Comparison of ENCODE assay signal across 8 mouse cellular contexts in genomic region chr11:44610971-44611781, GRCm38 (mm10). TPM values are rescaled to one million over a fixed set of nuclear protein-coding genes. Genes with fewer than 3 reads are reported as not detected.
DNase-seq lines count a peak whose midpoint lies in the region; ATAC-seq and TF ChIP-seq lines count a peak whose summit lies in the region.

No protein-coding gene starts in this region.

- 1% methylated on average over 45 of the region's 45 CpGs for WGBS in forebrain, postnatal 0 days
- WGBS in lung, embryonic 15.5 days, result under 1% methylated on average over 45 of the region's 45 CpGs

- H3K36me3 ChIP-seq in CH12.LX (replicated peaks in 1 of 2; ENCODE audit: control insufficient read depth in 1 of 2, insufficient read depth in 1 of 2, low read length in 1 of 2), result peaks cover 0 to 8% of the 10 kb centered on the region in 2 experiments
- H3K36me3 ChIP-seq in forebrain, postnatal 0 days (ENCODE audit: insufficient read depth), result no peaks in the 10 kb centered on the region
- H3K36me3 ChIP-seq in lung, embryonic 15.5 days, result no peaks in the 10 kb centered on the region

- peaks cover 8% of the 10 kb centered on the region for H3K79me2 ChIP-seq in CH12.LX (replicated peaks; ENCODE audit: control insufficient read depth, extremely low read depth, insufficient read depth, poor library complexity, severe bottlenecking)

- H3K4me1 ChIP-seq in CH12.LX (ENCODE audit: control insufficient read depth in 1 of 2, insufficient read depth in 2 of 2), result peaks cover 19 to 73% of the 10 kb centered on the region in 2 experiments
- H3K4me1 ChIP-seq in forebrain, postnatal 0 days (ENCODE audit: insufficient read depth), result 0 out of 2 replicates have a peak, but pooled peaks cover 6% of the 10 kb centered on the region
- H3K4me1 ChIP-seq in lung, embryonic 15.5 days, result peaks cover 19% of the 10 kb centered on the region

- H3K9ac ChIP-seq in CH12.LX (ENCODE audit: insufficient read depth, low read depth), result peak overlapping the region; percentile 70; the same call in 1 of the 2 replicates
- 0 out of 2 replicates have a peak overlapping the region, but pooled peaks have one; percentile 19 for H3K9ac ChIP-seq in forebrain, postnatal 0 days
- H3K9ac ChIP-seq in lung, embryonic 15.5 days, result no peak overlapping the region

- H3K27me3 ChIP-seq in CH12.LX (replicated peaks), result no peaks in the 10 kb centered on the region
- H3K27me3 ChIP-seq in forebrain, postnatal 0 days (ENCODE audit: insufficient read depth, low read length), result peaks cover 65% of the 10 kb centered on the region
- peaks cover 49% of the 10 kb centered on the region for H3K27me3 ChIP-seq in lung, embryonic 15.5 days

- peak; percentile 94 for DNase-seq in CH12.LX (ENCODE audit: extremely low read depth)
- peak; percentile 89 for DNase-seq in cerebellum, adult 11 months
- DNase-seq in forebrain, postnatal 0 days, result peak; percentile 93
- DNase-seq in heart, postnatal 4 days, result peak; percentile 93
- peak; percentile 65 for DNase-seq in layer of hippocampus, adult 9-10 months (ENCODE audit: low spot score)
- peak; percentile 85 for DNase-seq in ovary, postnatal 14 days (ENCODE audit: low spot score)
- DNase-seq in thymus, postnatal 10 days (ENCODE audit: low spot score in 2 of 2), result peak; percentile 51 to 78

- in situ Hi-C loops in CH12.LX (cut with MboI; ENCODE audit: low pct_ligation_motif_present, low pct_unique_long_range_greater_than_20kb, low sequenced_read_pairs), result loop anchor here (5.0 kb wide), 2 partner anchors 401 to 931 kb away; no protein-coding TSS in a partner anchor

- dilution Hi-C loops in CH12.LX (cut with MboI; ENCODE audit: extremely low pct_ligation_motif_present, extremely low pct_unique_long_range_greater_than_20kb, low sequenced_read_pairs), result no loop called here

- H3K9me3 ChIP-seq in CH12.LX (replicated peaks; ENCODE audit: low read length), result no peaks in the 10 kb centered on the region
- no peaks in the 10 kb centered on the region for H3K9me3 ChIP-seq in forebrain, postnatal 0 days (ENCODE audit: low read length)
- no peaks in the 10 kb centered on the region for H3K9me3 ChIP-seq in lung, embryonic 15.5 days

- TF ChIP-seq CTCF in CH12.LX (conservative IDR thresholded peaks at IDR 0.05 in 1 of 2, IDR thresholded peaks at IDR 0.05 in 1 of 2; ENCODE audit: low read depth in 2 of 2, low read length in 2 of 2), result peak; percentile 85 to 99
- TF ChIP-seq CTCF in forebrain, postnatal 0 days (IDR thresholded peaks at IDR 0.05; ENCODE audit: low read depth), result peak; percentile 96

- peak; percentile 16; the same call in 1 of the 2 replicates for TF ChIP-seq POLR2A in CH12.LX (IDR thresholded peaks at IDR 0.05; ENCODE audit: low read depth, low read length)

- ATAC-seq in forebrain, postnatal 0 days, result peak; percentile 90
- peak; percentile 63; the same call in 1 of the 2 replicates for ATAC-seq in lung, embryonic 15.5 days (ENCODE audit: borderline replicate concordance, extremely low read depth, low FRiP score, low TSS enrichment)

- peak overlapping the region; percentile 58 to 70 (median 69) for H3K4me3 ChIP-seq in CH12.LX (replicated peaks in 1 of 3; ENCODE audit: low read depth in 2 of 3, low read length in 2 of 3, poor library complexity in 1 of 3)
- H3K4me3 ChIP-seq in forebrain, postnatal 0 days (ENCODE audit: low read depth, low read length), result peak overlapping the region; percentile 32
- peak overlapping the region; percentile 21 for H3K4me3 ChIP-seq in lung, embryonic 15.5 days

- peak; percentile 100 for TF ChIP-seq RAD21 in CH12.LX (IDR thresholded peaks at IDR 0.05; ENCODE audit: low read depth, low read length)

- TF ChIP-seq EP300 in CH12.LX (IDR thresholded peaks at IDR 0.05; ENCODE audit: low read length), result no peak

- peak overlapping the region; percentile 85 for H3K4me2 ChIP-seq in CH12.LX (ENCODE audit: insufficient read depth, low read depth, poor library complexity, severe bottlenecking)
- peak overlapping the region; percentile 78 for H3K4me2 ChIP-seq in forebrain, postnatal 0 days (ENCODE audit: low read depth)
- peak overlapping the region; percentile 72 for H3K4me2 ChIP-seq in lung, embryonic 15.5 days

- H3K27ac ChIP-seq in CH12.LX (ENCODE audit: insufficient read depth, low read depth), result peak overlapping the region; percentile 89
- H3K27ac ChIP-seq in forebrain, postnatal 0 days (ENCODE audit: low read depth, low read length), result no peak overlapping the region
- H3K27ac ChIP-seq in lung, embryonic 15.5 days, result no peak overlapping the region

TF ChIP-seq in CH12.LX, 34 proteins besides CTCF, POLR2A, EP300 and RAD21:
- peak; percentile 79; the same call in 1 of the 2 replicates for TF ChIP-seq MAX (IDR thresholded peaks at IDR 0.05; ENCODE audit: low read length)
- 0 out of 2 replicates have a peak, but pooled peaks have one; percentile 22 for TF ChIP-seq NELFE (IDR thresholded peaks at IDR 0.05; ENCODE audit: low read depth, low read length)
- peak; percentile 41 for TF ChIP-seq UBTF (IDR thresholded peaks at IDR 0.05; ENCODE audit: low read depth, low read length)
- no peak for TF ChIP-seq CHD2 (IDR thresholded peaks at IDR 0.05; ENCODE audit: low read length)
- peak; percentile 77; the same call in 1 of the 2 replicates for TF ChIP-seq MXI1 (IDR thresholded peaks at IDR 0.05; ENCODE audit: low read depth, low read length)
- TF ChIP-seq HCFC1 (IDR thresholded peaks at IDR 0.05; ENCODE audit: low read depth, low read length), result no peak
- no peak for TF ChIP-seq POLR2AphosphoS2 (IDR thresholded peaks at IDR 0.05; ENCODE audit: low read depth, low read length)
- TF ChIP-seq USF1 (IDR thresholded peaks at IDR 0.05; ENCODE audit: low read depth, low read length), result peak; percentile 46; the same call in 1 of the 2 replicates
- TF ChIP-seq ELF1 (IDR thresholded peaks at IDR 0.05; ENCODE audit: low read depth, low read length), result peak; percentile 76
- peak; percentile 45; the same call in 1 of the 2 replicates for TF ChIP-seq IRF4 (IDR thresholded peaks at IDR 0.05; ENCODE audit: low read depth, low read length)
- no peak; the same call in 1 of the 2 replicates for TF ChIP-seq JUND (conservative IDR thresholded peaks at IDR 0.05; ENCODE audit: low read depth, low read length)
- TF ChIP-seq ZC3H11A (IDR thresholded peaks at IDR 0.05; ENCODE audit: low read depth, low read length), result peak; percentile 96
- TF ChIP-seq SIN3A (IDR thresholded peaks at IDR 0.05; ENCODE audit: low read length), result peak; percentile 76
- TF ChIP-seq PAX5 (IDR thresholded peaks at IDR 0.05; ENCODE audit: low read length), result no peak
- TF ChIP-seq SMC3 (IDR thresholded peaks at IDR 0.05; ENCODE audit: low read depth, low read length), result peak; percentile 98
- TF ChIP-seq BHLHE40 (IDR thresholded peaks at IDR 0.05; ENCODE audit: low read depth, low read length), result peak; percentile 93
- TF ChIP-seq MEF2A (IDR thresholded peaks at IDR 0.05; ENCODE audit: borderline replicate concordance, low read depth, low read length), result peak; percentile 77
- no peak for TF ChIP-seq GABPA (IDR thresholded peaks at IDR 0.05; ENCODE audit: insufficient replicate concordance, low read depth, low read length)
- TF ChIP-seq MAFK (IDR thresholded peaks at IDR 0.05; ENCODE audit: insufficient replicate concordance, low read length), result no peak
- TF ChIP-seq KAT2A (IDR thresholded peaks at IDR 0.05; ENCODE audit: insufficient replicate concordance, low read length), result 0 out of 2 replicates have a peak, but pooled peaks have one; percentile 11
- no peak for TF ChIP-seq NRF1 (IDR thresholded peaks at IDR 0.05; ENCODE audit: low read depth, low read length)
- peak; percentile 49; the same call in 1 of the 2 replicates for TF ChIP-seq MYC (IDR thresholded peaks at IDR 0.05; ENCODE audit: low read depth, low read length)
- TF ChIP-seq TCF12 (IDR thresholded peaks at IDR 0.05; ENCODE audit: low read depth, low read length), result peak; percentile 10; the same call in 1 of the 2 replicates
- TF ChIP-seq USF2 (conservative IDR thresholded peaks at IDR 0.05; ENCODE audit: low read depth, low read length), result peak; percentile 27; the same call in 1 of the 2 replicates
- TF ChIP-seq ZNF384 (IDR thresholded peaks at IDR 0.05; ENCODE audit: low read depth, low read length), result peak; percentile 58
- TF ChIP-seq TBP (conservative IDR thresholded peaks at IDR 0.05; ENCODE audit: low read depth, low read length), result no peak
TF ChIP-seq in CH12.LX: peak in this region for 17.

RNA-seq across cellular contexts. Expression of gene Ebf1, which starts 5.9 kb away (rescaled TPM):
- total RNA-seq in CH12.LX (2012; rRNA removed) (24.9 and 37.8 TPM in 2 replicates), CH12.LX (2014; rRNA removed) (42.8 and 44.2 TPM in 2 replicates)
- polyA plus RNA-seq in CH12.LX (2012; ENCODE audit: insufficient read length, low read depth), result 52.5 and 60.7 TPM in 2 replicates
- 12.9 and 13.0 TPM in 2 replicates for total RNA-seq in forebrain, postnatal 0 days (2014; rRNA removed)
- polyA plus RNA-seq in forebrain, postnatal 0 days (2015; fragmentation: Nextera tagmentation; extraction: Ambion mirVana), result 15.6 and 20.6 TPM in 2 replicates
- total RNA-seq in heart, postnatal 4 days (2021), result 10 to 100 TPM; 27.2 to 31.0 TPM
- 10.5 and 12.4 TPM in 2 replicates for polyA plus RNA-seq in lung, embryonic 15.5 days (2015; fragmentation: Nextera tagmentation; extraction: Ambion mirVana)
